Mouse (Mus musculus): ENCODE data around the gene Slc25a43. TPM values are rescaled to one million over a fixed set of nuclear protein-coding genes. Genes with fewer than 3 reads are reported as not detected.
"Not testable (repeated sequence)": the region's sequence is repeated elsewhere in the genome, so short reads cannot be mapped to it uniquely, and the experiment has no call there.

The Slc25a43 gene
- total and polyA plus RNA-seq, 2 experiments from 2014 or later: 0.33 to 0.54 TPM

- H3K4me1 ChIP-seq (ENCODE audit: insufficient read depth): no peaks in the 10 kb centered on the region
- ATAC-seq (no peak), DNase-seq (no peak)
- WGBS: 74% methylated on average over 4 of the region's 4 CpGs
- no peak overlapping the region for H3K4me3 ChIP-seq (ENCODE audit: low read depth, low read length)
- no peak for TF ChIP-seq CTCF (IDR thresholded peaks at IDR 0.05; ENCODE audit: low read depth)
- no peak overlapping the region for H3K27ac ChIP-seq (ENCODE audit: low read depth, low read length)
- no peak overlapping the region for H3K9ac ChIP-seq
- H3K4me2 ChIP-seq (ENCODE audit: low read depth): no peak overlapping the region
- no peaks in the 10 kb centered on the region for H3K36me3 ChIP-seq (ENCODE audit: insufficient read depth)
- H3K9me3 ChIP-seq (ENCODE audit: low read length): no peaks in the 10 kb centered on the region
- H3K27me3 ChIP-seq (ENCODE audit: insufficient read depth, low read length): no peaks in the 10 kb centered on the region
Observed at GRCm38 (mm10) chrX:36777694-36778093, 34.2 kb downstream of the Slc25a43 start.

DNA sequence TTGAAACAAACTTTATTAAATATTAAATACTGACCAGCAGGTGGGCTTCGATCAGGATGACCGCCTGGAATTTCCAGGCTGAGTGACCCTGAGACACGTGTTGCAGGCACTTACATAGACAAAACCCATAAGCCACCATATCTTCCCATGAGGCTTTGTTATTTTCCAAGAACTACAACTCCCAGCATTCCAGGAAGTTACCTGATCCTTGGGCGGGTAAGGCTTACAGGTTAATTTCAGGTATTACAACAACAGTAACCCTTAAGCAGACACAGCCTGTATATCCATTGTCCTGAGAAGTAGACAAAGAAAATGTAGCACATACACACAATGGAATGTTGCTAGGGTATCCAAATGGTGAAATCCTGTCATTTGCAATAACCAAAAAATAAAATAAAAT, 45.9 kb downstream of the Slc25a43 start:
- Histone ChIP-seq H3K4me1 (ENCODE audit: insufficient read depth) (no peaks in the 10 kb centered on the region), H3K4me2 (ENCODE audit: low read depth) (no peak overlapping the region), H3K27ac (ENCODE audit: low read depth, low read length) (no peak overlapping the region), H3K9me3 (ENCODE audit: low read length) (no peaks in the 10 kb centered on the region), H3K9ac (no peak overlapping the region), H3K27me3 (ENCODE audit: insufficient read depth, low read length) (no peaks in the 10 kb centered on the region), H3K36me3 (ENCODE audit: insufficient read depth) (no peaks in the 10 kb centered on the region), H3K4me3 (ENCODE audit: low read depth, low read length) (no peak overlapping the region)
- no peak for DNase-seq
- WGBS: 70% methylated on average over 4 of the region's 4 CpGs
- no peak for TF ChIP-seq CTCF (IDR thresholded peaks at IDR 0.05; ENCODE audit: low read depth)
- ATAC-seq: no peak

DNA sequence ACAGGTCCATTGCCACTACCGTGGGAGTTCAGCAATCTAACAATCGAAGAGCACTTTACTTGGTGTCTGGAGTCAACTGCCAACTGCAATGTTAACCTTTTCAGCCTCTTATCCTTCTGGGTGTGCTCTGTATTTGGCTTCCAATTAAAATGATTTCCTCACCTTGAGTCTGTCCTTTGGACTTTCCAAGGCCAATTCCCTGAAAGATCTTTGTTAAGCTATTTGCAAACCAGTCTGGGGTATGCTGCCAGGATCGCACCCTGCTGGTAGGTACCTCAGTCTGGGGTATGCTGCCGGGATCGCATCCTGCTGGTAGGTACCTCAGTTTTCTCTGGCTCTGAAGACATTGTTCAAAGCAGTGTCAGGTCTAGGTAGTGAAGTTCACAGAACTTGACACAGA, 51.1 kb downstream of the Slc25a43 start:
- Histone ChIP-seq H3K4me2 (ENCODE audit: low read depth) (no peak overlapping the region), H3K27me3 (ENCODE audit: insufficient read depth, low read length) (no peaks in the 10 kb centered on the region), H3K9me3 (ENCODE audit: low read length) (no peaks in the 10 kb centered on the region), H3K27ac (ENCODE audit: low read depth, low read length) (no peak overlapping the region), H3K4me1 (ENCODE audit: insufficient read depth) (no peaks in the 10 kb centered on the region), H3K4me3 (ENCODE audit: low read depth, low read length) (no peak overlapping the region), H3K9ac (no peak overlapping the region), H3K36me3 (ENCODE audit: insufficient read depth) (no peaks in the 10 kb centered on the region; the same call in 1 of the 2 replicates)
- 65% methylated on average over 5 of the region's 5 CpGs for WGBS
- ATAC-seq (no peak), DNase-seq (no peak)
- no peak for TF ChIP-seq CTCF (IDR thresholded peaks at IDR 0.05; ENCODE audit: low read depth)

- Histone ChIP-seq H3K4me1 (ENCODE audit: insufficient read depth) (no peaks in the 10 kb centered on the region), H3K9ac (peak within 1 kb of the TSS; percentile 64), H3K27ac (ENCODE audit: low read depth, low read length) (peak within 1 kb of the TSS; percentile 81), H3K27me3 (ENCODE audit: insufficient read depth, low read length) (no peaks in the 10 kb centered on the region), H3K4me3 (ENCODE audit: low read depth, low read length) (peak within 1 kb of the TSS; percentile 52), H3K36me3 (ENCODE audit: insufficient read depth) (no peaks in the 10 kb centered on the region; the same call in 1 of the 2 replicates), H3K4me2 (ENCODE audit: low read depth) (peak within 1 kb of the TSS; percentile 57), H3K9me3 (ENCODE audit: low read length) (no peaks in the 10 kb centered on the region)
- 26% methylated on average over 41 of the region's 41 CpGs for WGBS
- TF ChIP-seq CTCF (IDR thresholded peaks at IDR 0.05; ENCODE audit: low read depth): no peak
- DNase-seq (peak; percentile 82), ATAC-seq (peak; percentile 95)
Observed at GRCm38 (mm10) chrX:36795424-36796162, 52.1 kb downstream of the Slc25a43 start, which contains the start of gene Slc25a5. Slc25a5 (plus strand) TSS chrX:36795651.

DNA sequence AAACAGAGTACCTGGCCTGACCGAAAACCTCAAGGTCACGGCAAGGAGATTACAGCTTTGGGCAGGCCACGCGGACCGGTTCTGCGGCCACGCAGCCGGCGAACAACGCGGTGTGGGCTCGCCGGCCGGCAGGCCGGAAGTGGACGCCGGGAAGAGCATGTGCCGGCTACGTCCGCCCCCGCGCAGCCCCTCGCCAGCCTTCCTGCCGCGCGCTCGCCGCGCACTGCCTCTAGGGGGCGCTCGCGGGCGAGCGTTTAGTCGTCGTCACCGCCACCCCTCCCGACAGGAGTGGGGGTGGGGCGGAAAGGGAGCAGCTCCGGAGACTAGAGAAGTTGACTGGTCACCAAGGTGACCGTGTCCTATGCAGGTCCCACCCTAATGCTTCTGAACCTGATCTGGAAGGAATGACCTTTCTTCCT, 52.7 kb downstream of the Slc25a43 start:
- ATAC-seq (peak; percentile 85), DNase-seq (peak; percentile 87)
- H3K36me3 ChIP-seq (ENCODE audit: insufficient read depth): no peaks in the 10 kb centered on the region; the same call in 1 of the 2 replicates
- H3K9ac ChIP-seq: peak overlapping the region; percentile 64
- no peaks in the 10 kb centered on the region for H3K9me3 ChIP-seq (ENCODE audit: low read length)
- H3K27ac ChIP-seq (ENCODE audit: low read depth, low read length): peak overlapping the region; percentile 81
- no peaks in the 10 kb centered on the region for H3K4me1 ChIP-seq (ENCODE audit: insufficient read depth)
- peak overlapping the region; percentile 57 for H3K4me2 ChIP-seq (ENCODE audit: low read depth)
- WGBS: 25% methylated on average over 38 of the region's 41 CpGs
- no peaks in the 10 kb centered on the region for H3K27me3 ChIP-seq (ENCODE audit: insufficient read depth, low read length)
- TF ChIP-seq CTCF (IDR thresholded peaks at IDR 0.05; ENCODE audit: low read depth): peak; percentile 83
- H3K4me3 ChIP-seq (ENCODE audit: low read depth, low read length): peak overlapping the region; percentile 52

GRCm38 (mm10) chrX:36796734-36797133, 53.3 kb downstream of the Slc25a43 start:
- peak overlapping the region; percentile 64; the same call in 1 of the 2 replicates for H3K9ac ChIP-seq

GRCm38 (mm10) chrX:36799131-36799879, 55.8 kb downstream of the Slc25a43 start:
- H3K4me3 ChIP-seq (ENCODE audit: low read depth, low read length): no peak overlapping the region
- no peaks in the 10 kb centered on the region; the same call in 1 of the 2 replicates for H3K36me3 ChIP-seq (ENCODE audit: insufficient read depth)
- ATAC-seq (no peak), DNase-seq (no peak)
- H3K9me3 ChIP-seq (ENCODE audit: low read length): no peaks in the 10 kb centered on the region
- no peak overlapping the region for H3K4me2 ChIP-seq (ENCODE audit: low read depth)
- no peak overlapping the region for H3K27ac ChIP-seq (ENCODE audit: low read depth, low read length)
- no peaks in the 10 kb centered on the region for H3K4me1 ChIP-seq (ENCODE audit: insufficient read depth)
- no peak for TF ChIP-seq CTCF (IDR thresholded peaks at IDR 0.05; ENCODE audit: low read depth)
- no peaks in the 10 kb centered on the region for H3K27me3 ChIP-seq (ENCODE audit: insufficient read depth, low read length)
- H3K9ac ChIP-seq: no peak overlapping the region
- WGBS: 53% methylated on average over 6 of the region's 6 CpGs

More at GRCm38 (mm10) chrX:36796734-36797133, 53.3 kb downstream of the Slc25a43 start:
- not testable (repeated sequence) for H3K9me3 ChIP-seq (ENCODE audit: low read length); DNase-seq; H3K27ac ChIP-seq (ENCODE audit: low read depth, low read length); H3K27me3 ChIP-seq (ENCODE audit: insufficient read depth, low read length); H3K4me1 ChIP-seq (ENCODE audit: insufficient read depth); H3K36me3 ChIP-seq (ENCODE audit: insufficient read depth); ATAC-seq
- Histone ChIP-seq H3K4me3 (ENCODE audit: low read depth, low read length) (peak overlapping the region; percentile 52), H3K4me2 (ENCODE audit: low read depth) (peak overlapping the region; percentile 57)
- 71% methylated on average over 8 of the region's 8 CpGs for WGBS
